Mouse (Mus musculus) T-helper 1 cell (primary cell): ENCODE measurements around the gene Hsd17b3.
"Not testable (repeated sequence)": the region's sequence is repeated elsewhere in the genome, so short reads cannot be mapped to it uniquely, and the experiment has no call there.

Experiments
- in situ Hi-C: fragments of 300-600 bp; cut with MboI, MseI; formaldehyde crosslinking; loops from one replicate; pipeline ENCODE4 v1.15.1; 2025; ENCODE audit warnings: high pct_unique_total_duplicates

Hsd17b3 gene

DNA sequence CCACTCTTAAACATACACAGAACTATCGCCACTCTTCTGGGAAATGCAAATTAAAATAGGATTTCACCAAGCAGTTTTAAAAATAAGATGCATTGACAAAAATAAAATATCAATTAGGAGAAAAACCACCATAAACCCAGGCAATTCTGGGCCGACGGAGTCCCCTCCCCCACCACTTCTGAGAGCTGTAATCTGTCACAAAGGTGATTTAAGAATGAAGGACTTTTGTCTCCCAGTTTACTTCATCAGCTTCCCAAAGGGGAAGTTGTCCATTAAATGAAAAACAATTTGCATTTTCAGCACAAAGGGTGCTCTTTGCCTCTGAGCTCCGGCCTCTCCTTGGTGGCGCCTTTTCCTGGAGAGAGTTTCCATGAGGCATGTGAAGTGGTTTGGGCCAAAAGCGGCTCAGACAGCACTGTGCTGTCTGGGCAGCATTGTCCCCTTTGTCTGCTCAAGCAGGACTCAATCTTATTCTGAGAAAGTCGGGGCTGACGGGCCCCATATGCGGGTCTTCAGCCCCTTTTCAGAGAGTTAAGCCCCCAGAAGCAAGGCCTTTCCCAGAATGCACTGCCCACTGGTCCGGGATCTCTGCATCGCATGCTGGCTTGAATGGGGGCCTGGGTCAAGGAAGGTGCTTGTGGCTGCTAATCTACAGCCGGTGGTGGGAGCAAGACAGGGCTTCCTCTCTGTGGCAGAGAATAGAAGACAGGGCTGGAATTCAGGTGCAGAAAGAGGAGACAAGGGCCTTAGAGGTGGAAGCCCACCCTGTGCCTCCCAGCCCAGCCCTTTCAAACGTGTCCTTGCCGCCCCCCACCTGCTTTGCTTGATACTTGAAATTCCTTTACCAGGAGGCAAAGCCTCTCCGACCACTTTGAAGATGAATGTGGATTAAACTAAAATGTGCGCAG lies 7.8 kb downstream of the Hsd17b3 start:
- in situ Hi-C loops, result no loop called here

DNA sequence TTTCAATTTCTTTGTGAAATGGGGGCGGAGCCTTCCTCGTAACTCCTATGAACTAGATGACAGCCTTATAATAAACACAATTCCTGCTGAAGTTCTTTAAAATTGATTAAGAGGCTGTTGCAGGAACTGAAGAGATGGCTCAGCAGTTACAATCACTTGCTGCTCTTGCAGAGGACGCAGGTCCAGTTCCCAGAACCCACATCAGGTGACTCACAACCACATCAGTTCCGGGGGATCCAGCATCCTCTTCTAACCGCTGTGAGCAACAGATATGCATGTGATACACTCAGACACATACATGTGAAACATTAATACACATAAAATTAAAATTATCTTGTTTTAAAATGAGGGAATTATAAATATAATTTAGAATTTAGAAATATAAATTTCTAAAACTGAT lies 11.4 kb downstream of the Hsd17b3 start:
- in situ Hi-C loops, result no loop called here

DNA sequence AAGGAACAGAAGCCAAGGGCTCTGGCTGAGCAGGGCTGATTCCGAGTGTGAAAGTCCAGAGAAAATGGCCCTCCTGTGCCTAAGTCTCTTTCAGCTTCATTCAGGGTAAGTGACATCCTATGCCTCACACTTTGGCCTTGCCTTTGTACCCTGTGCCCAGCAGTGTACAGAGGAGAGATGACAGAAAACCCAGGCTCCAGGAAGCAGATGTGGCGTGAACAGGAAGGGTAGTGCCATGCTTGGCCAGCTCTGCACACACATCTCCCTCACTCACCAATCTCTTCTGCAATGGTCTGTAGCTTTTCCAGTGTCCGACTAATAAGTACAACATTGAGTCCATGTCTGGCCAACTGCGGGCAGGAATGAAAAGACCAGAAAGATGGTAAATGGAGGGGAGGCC lies 13.0 kb downstream of the Hsd17b3 start:
- in situ Hi-C loops, result no loop called here

DNA sequence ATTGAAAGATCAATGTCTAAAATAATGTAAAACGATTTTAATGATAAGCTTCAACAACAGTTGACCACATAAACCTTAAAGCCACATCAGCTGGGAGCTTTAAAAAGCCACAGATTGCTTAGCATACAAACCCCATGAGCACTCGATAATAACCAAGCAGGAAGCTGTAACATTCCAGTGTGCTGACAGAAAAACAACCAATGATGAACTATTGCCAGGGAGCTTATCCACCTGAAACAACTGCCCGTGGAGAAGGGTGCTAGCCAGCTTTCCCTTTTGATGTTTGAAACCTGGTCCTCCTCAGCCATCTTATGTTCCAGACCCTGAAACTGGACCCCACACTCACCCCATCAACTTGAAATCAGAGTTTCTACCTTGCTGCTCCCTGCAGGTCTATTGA lies 22.4 kb downstream of the Hsd17b3 start:
- in situ Hi-C loops, result no loop called here

DNA sequence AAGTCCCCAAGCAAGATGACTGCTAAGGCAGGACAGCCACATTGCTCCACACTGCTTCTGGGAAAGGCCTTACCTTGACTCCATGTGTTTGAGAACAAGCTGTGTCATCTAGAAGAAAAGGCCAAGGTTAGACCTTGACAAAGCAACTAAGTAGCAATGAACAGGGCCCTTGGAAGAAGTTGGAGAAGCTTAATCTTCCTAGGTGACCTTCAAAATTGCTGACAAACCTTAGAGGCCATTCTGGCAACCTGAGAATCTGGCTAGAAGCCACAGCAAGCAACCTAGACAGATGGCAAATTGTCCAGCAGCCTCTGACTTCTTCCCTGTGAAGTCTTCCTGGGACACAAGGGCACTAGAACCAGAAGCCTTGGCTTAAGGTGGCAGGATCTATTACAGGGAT lies 24.8 kb downstream of the Hsd17b3 start:
- in situ Hi-C loops, result loop anchor here (5.0 kb wide), 1 partner anchor 92 kb away; no protein-coding TSS in a partner anchor

DNA sequence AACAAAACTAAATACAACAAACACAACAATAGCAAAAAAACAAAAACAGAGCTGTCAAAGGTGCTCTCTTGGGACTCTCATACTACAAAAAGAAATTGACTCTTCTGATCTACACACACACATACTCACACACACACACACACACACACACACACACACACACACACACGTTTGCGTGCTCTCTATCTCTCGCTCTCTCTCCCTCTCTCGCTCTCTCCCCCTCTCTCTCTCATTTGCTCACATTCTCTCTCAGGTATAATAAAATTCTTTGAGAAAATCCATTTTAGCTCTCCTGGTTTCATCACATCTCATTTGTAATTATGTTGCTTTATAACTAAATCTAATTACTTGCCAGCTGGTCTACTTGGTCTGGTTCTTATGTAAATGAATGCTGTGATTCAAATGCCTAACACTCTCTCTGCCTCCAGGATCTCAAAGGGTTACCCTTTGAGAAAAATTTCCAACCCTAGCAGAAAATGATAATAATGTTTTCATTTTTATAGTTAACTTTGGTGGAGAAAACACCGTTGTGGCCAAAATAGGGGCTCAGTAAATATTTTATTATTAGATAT lies 28.0 kb downstream of the Hsd17b3 start:
- in situ Hi-C loops, result loop anchor here (5.0 kb wide), 1 partner anchor 89 kb away; no protein-coding TSS in a partner anchor

DNA sequence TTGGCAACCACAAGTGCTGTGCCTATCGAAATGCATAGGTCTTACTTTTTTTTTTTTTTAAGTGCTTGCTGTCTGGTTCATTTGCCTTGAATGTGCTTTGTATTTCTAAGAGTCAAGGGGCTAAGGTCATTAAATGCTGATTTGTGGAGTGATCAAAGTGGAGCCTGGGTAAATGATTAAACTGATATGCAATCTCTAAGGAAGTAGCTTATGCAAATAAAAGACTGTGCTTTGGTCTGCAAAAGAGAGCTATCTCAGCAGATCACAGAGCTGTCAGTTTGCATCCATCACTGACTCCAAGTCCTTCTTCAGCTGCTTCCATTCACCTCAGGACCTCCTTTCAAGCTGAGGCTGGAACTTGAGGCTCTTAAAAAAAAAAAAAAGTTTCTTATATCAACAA lies 35.1 kb downstream of the Hsd17b3 start:
- in situ Hi-C loops, result no loop called here

DNA sequence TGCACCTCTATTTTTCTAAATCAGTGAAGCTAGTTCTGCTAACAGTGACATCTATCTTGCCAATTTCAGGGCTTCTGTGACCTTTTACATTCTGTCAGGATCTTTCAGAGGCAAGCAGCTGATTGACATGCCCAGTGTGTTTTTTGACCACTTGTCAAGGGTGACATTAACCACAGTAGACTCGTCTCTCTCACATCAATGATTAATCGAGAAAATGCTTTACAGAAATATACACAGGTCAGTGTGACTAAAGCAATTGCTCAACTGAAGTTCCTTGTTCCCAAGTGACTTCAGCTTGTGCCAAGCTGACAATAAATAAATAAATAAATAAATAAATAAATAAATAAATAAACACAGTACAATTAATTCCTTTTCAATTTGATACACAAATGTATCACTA lies 36.7 kb downstream of the Hsd17b3 start:
- in situ Hi-C loops, result not testable (repeated sequence)

DNA sequence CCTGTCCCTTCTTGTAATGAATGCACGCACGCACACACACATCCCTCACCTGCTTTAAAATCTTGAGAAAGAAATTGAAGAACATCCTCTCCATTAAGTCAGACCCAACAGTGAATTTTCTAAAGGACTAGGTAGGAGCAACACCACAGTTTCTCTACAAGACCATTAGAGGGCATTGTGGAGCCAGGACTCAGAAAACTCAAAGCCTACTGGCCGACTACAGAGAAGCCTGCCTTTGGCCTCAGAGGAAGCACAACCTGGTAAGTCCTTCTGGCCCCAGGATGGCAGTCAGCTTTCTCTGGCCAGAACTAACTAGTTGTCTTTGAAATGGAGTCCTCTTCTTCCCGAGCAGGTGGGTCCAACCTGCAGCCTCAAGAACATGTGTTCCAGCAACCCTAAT lies 38.1 kb downstream of the Hsd17b3 start:
- in situ Hi-C loops, result no loop called here

DNA sequence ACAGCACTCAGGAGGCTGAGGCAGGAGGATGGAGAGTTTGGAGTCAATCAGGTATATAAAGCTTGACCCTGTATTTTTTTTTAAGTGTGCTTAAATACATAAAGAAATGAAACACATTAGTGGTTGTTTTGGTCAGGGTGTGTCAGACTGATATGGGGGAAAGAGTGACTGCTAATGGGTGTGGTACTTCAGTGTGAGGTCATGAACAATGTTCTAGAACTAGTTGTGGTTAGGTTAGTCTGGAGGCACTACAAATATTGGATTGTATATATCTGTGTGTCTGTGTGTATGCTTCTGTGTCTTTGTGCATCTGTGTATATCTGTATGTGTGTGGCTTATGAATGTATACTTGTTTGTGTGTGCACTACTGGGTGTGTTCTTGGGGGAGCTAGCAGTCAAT lies 39.5 kb downstream of the Hsd17b3 start:
- in situ Hi-C loops, result no loop called here

DNA sequence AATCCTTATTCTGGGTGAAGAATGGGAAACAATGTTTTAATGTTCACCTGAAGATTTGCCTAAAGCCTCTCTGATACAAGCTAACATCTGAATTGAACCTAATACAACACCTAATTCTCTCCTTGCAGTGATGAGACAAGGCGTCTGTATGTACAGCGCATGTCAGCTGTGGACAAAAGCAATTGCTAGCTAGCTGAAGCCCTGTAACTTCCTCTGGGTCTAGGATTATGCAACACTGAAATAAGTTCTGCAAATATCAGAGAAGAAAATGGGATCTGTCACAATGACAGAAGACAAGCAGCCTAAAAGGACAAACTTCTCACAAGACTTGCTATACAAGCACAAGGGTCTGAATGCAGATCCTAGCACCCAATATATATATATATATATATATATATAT lies 40.6 kb downstream of the Hsd17b3 start:
- in situ Hi-C loops, result no loop called here

DNA sequence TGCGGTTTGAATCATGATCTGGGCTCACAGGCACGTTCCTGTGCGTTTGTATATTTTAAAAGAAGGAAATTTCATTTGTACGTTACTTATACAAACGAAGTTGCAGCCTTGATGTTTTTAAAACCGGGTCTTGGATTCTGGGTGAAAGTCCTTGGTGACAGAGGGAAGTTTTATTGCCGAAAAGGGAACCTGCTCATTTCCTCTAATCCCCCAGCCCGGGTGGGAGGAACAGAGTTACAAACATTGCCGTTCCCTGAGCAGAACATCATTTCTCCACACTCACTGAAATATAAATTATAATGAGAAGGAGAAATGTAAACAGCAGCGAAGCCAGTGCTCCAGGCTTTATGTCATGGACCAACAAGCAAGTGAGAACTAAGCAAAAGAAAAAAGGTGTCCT lies 49.1 kb downstream of the Hsd17b3 start:
- in situ Hi-C loops, result loop anchor here (5.0 kb wide), 1 partner anchor 338 kb away; no protein-coding TSS in a partner anchor

DNA sequence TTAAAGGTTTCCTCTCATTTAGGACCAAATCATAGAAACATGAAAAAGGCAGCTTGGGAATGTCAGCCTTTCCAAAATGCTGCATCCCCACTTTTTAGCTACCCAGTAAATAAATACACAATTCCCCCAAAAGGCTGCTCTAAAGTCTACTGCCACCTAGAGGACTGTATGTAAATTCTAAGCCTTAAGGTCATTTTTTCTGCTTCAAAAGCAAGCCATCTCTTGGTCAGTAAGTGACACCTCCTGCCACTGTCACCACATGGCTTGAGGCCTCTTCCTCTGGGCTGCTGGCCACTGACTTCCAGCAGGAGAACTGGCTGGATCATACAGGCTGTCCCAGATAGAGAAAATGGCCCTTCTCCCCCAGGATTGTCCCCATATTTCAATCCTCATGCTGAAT lies 50.9 kb downstream of the Hsd17b3 start:
- in situ Hi-C loops, result loop anchor here (5.0 kb wide), 1 partner anchor 336 kb away; no protein-coding TSS in a partner anchor

DNA sequence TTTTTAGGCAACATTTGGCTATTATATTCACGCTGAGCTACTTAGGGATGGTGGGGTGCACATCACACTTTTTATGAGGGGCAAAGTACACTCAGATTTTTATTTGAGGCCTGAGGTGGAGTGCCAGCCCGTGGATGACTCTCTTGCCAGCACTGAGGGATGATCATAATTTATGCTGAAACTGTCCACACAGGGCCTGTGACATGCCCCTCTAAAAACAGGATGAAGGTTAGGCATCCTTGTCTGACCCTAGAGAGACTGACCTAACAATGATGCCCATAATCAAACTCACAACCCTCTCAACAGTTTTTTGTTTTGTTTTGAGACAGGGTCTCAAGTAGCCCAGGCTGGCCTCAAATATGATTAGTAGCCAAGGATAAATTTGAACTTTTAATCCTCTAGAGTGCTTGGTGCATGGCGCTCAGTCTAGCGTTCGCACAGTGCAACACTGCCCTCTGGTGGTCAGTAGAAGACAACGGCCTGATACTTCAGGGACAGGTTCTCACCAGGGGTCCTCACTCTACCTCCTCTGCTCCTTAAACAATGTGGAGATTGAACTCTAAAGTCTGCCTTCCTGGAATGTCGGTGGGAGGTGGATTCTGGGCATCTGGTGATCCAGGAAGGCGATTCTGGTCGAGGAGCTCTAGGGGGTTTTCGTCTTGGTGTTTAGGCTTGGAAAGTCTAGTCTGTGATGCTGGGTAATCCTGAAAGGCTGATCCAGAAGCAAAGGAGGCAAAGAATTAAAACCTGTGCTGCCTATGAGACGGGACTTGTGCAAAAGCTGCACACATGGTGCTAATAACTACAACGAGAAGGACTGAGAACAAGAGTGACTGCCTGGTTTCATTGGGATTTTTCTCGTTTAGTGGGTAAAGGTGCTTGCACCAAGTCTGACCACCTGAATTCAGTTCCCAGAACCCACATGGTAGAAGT lies 52.7 kb downstream of the Hsd17b3 start:
- in situ Hi-C loops, result loop anchor here (5.0 kb wide), 1 partner anchor 334 kb away; no protein-coding TSS in a partner anchor

DNA sequence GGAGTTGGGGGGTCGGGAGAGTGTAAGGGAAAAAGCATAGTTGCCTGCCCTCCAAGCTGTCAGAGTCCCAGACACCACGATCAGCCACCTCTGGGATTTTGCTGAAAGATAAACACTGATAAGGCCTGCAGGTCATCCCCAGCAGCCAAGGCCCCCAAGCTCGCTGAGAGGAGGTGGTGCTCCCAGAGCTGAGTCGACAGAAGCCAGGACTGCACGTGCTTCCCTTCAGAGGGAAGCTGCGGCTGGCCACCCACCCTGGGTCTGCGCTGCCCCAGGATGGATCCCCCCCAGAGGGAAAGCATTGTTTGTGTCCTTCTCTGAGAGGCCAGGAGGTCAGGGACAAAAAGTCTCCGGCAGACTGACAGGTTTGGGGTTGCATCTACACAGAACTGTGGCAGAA lies 54.0 kb downstream of the Hsd17b3 start:
- in situ Hi-C loops, result loop anchor here (5.0 kb wide), 1 partner anchor 333 kb away; no protein-coding TSS in a partner anchor

DNA sequence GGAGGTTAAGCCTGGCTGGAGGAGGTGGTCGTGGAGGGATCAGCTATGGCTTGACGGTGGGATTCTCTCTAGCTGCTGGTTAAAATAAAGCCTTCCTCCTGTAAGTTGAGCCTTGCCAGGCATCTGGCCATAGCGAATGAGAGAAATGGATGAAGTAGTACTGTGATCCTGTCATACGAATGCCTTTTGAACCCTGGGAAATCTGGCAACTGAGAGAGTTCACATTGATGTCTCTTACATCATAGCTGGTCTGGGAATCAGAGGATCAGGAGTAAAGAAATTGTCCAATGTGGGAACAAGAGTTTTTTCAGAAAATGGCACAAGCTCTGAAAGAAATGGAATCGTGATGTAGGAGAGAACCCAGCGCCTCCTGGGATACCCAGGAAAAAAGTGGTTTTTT lies 55.1 kb downstream of the Hsd17b3 start:
- in situ Hi-C loops, result no loop called here

DNA sequence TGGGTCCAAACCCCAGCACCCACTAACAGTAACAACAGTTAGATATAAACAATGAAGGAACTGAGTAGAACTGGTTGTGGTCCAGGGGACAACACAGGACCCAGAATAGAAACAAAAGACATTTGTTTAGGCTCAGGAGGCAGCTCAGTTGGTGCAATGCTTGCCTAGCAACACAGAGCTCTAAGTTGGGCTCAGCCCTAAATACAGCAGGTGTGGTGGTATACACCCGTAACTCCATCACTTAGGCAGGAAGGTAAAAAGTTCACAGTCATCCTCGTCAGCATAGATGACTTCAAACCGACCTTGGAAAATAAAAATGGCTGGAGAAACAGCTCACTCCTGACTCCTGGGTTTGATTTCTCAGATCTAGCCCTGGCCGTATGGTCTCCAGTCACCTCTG lies 55.8 kb downstream of the Hsd17b3 start:
- in situ Hi-C loops, result no loop called here

DNA sequence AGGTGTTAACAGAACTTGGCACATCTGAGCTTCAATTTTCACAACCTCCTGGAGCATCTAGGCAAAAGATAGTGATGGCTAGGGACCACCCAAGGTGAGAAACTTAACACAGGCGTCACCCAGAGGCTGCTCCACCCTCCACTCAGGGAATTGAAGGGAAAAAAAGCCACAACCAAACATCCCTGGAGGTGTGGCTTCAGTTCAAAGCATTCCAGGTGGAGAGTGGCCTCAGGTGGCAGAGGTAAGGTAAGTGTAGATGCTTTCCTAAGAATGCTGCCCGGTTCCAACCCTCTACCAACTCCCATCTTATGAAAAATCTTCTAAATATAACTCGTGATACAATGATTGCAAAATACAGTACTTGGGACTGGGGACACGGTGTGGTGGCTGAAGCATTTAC lies 57.8 kb downstream of the Hsd17b3 start:
- in situ Hi-C loops, result no loop called here

DNA sequence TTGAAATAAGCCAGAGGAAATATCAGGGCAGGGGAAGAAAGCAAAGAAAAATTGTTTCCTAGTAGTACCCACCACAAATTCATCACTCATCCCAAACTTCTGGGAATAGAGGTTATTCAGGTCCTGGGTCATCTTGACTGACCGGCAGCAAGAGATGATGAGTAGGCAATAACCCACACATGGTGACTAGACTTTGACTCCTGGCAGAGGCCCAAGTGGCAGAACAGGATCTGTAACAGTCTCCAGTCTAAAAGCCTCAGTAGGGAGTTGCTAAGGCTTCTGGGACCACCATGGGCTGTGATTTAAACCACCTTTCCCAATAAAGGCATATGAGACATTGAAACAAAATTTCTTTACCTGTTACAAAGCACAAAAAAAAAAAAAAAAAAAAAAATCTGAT lies 58.2 kb downstream of the Hsd17b3 start:
- in situ Hi-C loops, result no loop called here

DNA sequence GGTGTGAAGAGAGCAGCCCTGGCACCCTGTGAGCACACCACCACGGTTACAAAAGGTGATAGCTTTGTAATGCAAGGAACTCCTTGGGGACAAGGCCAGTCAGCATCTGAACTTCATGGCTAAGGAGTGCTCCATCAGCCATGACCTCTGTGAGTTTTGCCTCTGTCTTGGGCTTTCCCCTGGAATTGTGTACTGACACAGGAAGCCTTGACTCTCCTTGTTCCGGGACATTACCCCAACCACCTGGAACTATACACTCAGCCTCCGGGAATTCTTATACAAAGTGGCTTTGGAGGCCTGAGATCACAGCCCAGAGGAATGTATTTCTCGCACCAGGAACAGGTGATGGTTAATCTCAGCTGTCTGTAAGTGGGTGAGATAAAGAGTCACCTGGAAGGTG lies 64.2 kb downstream of the Hsd17b3 start:
- in situ Hi-C loops, result no loop called here

DNA sequence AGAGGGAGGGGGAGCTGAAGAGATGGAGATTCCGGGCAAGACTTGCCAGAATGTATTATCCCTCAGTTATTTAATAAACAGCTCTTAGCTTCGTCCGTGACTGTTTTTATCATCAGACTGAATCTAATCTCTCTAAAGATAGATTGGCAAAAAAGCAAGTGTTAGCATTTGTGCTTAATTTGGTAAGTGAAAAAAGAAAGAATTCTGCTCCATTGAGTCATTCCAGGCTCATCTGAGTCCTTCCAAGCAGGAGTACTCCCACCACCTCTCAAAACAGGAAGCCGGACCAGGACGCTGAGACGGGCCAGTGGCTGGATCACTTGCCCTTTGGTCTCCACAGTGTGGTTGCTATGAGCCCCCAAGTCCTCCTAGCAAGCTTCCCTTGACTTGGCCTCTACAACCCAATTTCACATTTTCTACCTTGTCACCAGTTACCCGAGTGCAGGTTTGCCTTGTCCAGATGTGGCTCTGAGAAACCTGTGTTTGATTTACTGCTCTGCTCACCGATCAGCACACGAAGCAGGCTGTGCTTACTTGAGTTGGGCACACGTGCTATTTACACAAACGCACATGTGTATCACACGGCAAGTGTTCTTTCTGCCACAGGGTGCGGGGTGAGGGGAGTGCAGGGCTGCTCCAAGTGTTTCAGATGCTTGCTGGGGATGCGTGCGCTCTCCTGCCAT lies 66.1 kb downstream of the Hsd17b3 start:
- in situ Hi-C loops, result no loop called here
